Mouse (Mus musculus) C2C12 (cell line): ENCODE measurements around the gene Adamtsl5. TPM values are rescaled to one million over a fixed set of nuclear protein-coding genes. Genes with fewer than 3 reads are reported as not detected.

Experiments used
- H3K27me3 ChIP-seq: one replicate; pipeline ENCODE4 v1.6.1; 2011; ENCODE audit not compliant: control insufficient read depth, insufficient read depth, insufficient read length
- H3K36me3 ChIP-seq: one replicate; pipeline ENCODE4 v1.6.1; 2011; ENCODE audit not compliant: control insufficient read depth, insufficient read depth
- H3K4me3 ChIP-seq: one replicate; pipeline ENCODE4 v1.5.1; 2011; ENCODE audit warnings: mild to moderate bottlenecking, control low read depth; ENCODE audit not compliant: poor library complexity, insufficient read depth, severe bottlenecking
- H3K79me2 ChIP-seq: one replicate; pipeline ENCODE4 v1.6.1; 2011; ENCODE audit not compliant: control insufficient read depth, insufficient read depth
- H3K79me3 ChIP-seq: one replicate; pipeline ENCODE4 v1.6.1; 2011; ENCODE audit warnings: low read depth, control low read depth
- H3ac ChIP-seq: one replicate; pipeline ENCODE3; 2011; ENCODE audit warnings: low read depth; ENCODE audit not compliant: control insufficient read depth, insufficient read length
- CEBPB ChIP-seq: IDR thresholded peaks from one replicate; pipeline ENCODE4 v1.6.1; 2011; ENCODE audit warnings: low read depth, mild to moderate bottlenecking, control low read depth, moderate library complexity
- CTCF ChIP-seq: IDR thresholded peaks from one replicate; pipeline ENCODE4 v1.5.1; 2011; ENCODE audit not compliant: control insufficient read depth, insufficient read depth, insufficient read length
- FOSL1 ChIP-seq: IDR thresholded peaks from one replicate; pipeline ENCODE4 v1.8.0; 2011; ENCODE audit warnings: mild to moderate bottlenecking, low read length; ENCODE audit not compliant: poor library complexity, insufficient read depth, severe bottlenecking
- MAX ChIP-seq: IDR thresholded peaks from one replicate; pipeline ENCODE4 v1.6.1; 2011; ENCODE audit warnings: mild to moderate bottlenecking, control low read depth
- MYOD1 ChIP-seq: IDR thresholded peaks from one replicate; pipeline ENCODE4 v1.6.1; 2011; ENCODE audit warnings: low read depth; ENCODE audit not compliant: control insufficient read depth, insufficient read length
- MYOG ChIP-seq: IDR thresholded peaks from one replicate; pipeline ENCODE4 v1.6.1; 2011; ENCODE audit not compliant: control insufficient read depth, insufficient read length; ENCODE audit errors: extremely low read depth
- USF1 ChIP-seq: IDR thresholded peaks from one replicate; pipeline ENCODE4 v1.6.1; 2011; ENCODE audit warnings: low read depth, mild to moderate bottlenecking, control low read depth, moderate library complexity
- polyA plus RNA-seq: library from polyadenylated mRNA; unstranded; fragments of >200 nt; fragmentation: generic; extraction: Trizol; gene quantifications from one replicate; pipeline ENCODE4 v1.2.1, GENCODE M21; 2012; ENCODE audit warnings: missing spikeins

Adamtsl5 gene
- polyA plus RNA-seq, 1 experiment = 18.3 TPM

DNA sequence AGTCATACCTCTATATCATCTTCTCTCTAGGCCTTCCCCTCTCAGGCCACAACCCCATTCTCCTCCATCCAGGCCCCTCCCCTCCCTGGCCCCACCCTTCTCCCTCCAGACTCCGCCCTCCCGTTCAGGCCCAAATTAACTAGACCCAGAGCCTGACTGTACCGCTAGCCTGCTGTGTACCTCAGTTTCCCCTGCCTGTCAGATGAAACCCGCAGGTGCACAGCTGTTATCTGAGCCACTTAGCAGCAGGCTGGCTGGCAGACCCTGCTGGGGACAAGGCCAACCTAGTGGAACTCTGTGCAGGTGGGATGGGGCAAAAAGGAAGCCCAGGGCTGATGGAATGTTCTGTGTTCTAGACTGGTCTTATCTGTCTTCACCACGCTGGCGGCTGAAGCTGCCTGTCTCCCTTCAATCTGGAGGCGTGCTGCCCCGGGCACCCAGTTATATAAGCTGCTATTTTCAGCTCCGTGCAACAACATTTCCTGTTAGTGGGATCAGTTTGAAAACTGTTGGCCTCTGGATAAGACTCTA, 4.0 kb downstream of the Adamtsl5 start:
- Histone ChIP-seq H3ac (no peak overlapping the region), H3K27me3 (no peaks in the 10 kb centered on the region), H3K36me3 (no peaks in the 10 kb centered on the region), H3K79me2 (no peaks in the 10 kb centered on the region), H3K4me3 (no peak overlapping the region), H3K79me3 (no peaks in the 10 kb centered on the region)
- no peak for TF ChIP-seq CEBPB
- no peak for TF ChIP-seq CTCF
- TF ChIP-seq FOSL1 = no peak
- TF ChIP-seq MAX = no peak
- TF ChIP-seq MYOG = no peak
- no peak for TF ChIP-seq USF1
- TF ChIP-seq MYOD1 = no peak

DNA sequence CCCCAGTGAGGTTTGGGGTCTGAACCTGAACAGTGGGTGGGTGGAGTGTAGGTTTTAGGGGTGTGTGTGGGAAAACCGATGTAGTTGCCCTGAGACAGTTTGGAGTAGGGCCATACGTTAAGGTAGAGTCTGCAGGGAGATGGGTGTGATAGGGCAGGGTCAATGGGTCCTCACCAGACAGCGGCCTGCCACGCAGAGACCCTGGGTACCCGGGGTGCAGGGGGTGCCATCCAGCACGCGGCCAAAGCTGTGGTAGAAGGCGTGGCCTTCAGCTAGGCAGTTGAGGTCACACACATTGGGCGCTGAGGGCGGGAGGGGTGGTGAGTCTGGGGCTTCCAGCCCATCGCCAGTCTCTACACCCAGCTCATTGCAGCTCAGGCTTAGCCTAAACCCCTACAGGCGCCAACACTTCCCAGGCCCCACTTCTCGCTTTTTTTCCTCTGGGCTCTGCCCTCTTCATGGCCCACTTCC, 4.8 kb downstream of the Adamtsl5 start:
- no peaks in the 10 kb centered on the region for H3K79me2 ChIP-seq
- H3K79me3 ChIP-seq = no peaks in the 10 kb centered on the region
- no peaks in the 10 kb centered on the region for H3K36me3 ChIP-seq
- no peak overlapping the region for H3K4me3 ChIP-seq
- no peaks in the 10 kb centered on the region for H3K27me3 ChIP-seq
- no peak overlapping the region for H3ac ChIP-seq
- TF ChIP-seq MAX = no peak
- no peak for TF ChIP-seq FOSL1
- TF ChIP-seq MYOD1 = no peak
- TF ChIP-seq CTCF = no peak
- TF ChIP-seq CEBPB = no peak
- TF ChIP-seq MYOG = no peak
- no peak for TF ChIP-seq USF1

DNA sequence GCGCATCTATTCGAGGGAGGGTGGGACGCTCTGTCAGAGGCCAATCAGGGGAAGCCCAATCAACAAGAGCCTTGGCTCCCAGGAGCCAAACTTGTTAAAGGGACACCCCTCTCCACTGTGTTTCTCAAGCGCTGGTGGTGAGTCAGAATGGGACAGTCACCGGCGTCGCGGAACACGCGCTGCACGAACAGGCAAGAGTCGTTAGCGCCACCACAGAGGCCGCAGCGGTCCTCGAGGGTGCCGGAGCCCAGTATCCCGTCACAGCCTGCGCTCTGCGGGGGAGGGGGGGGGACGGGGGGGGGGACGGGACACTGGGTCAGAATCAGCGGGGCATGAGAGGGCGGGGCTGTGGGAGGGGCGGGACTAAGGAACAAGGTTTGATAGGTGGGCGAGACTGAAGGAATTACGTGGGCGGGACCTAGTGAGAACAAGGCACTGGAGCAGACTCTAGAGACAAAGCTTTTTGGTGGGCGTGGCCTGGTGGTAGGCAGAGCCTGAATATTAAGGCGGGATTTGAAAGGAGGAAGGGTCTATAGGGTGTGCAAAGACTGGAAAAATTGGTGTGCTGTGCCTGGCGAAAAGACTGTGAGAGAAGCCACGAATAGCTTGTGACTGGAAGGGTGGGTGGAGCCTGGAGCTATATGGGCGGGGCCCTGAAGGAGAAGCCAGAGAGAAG, 5.3 kb downstream of the Adamtsl5 start:
- no peak overlapping the region for H3ac ChIP-seq
- no peaks in the 10 kb centered on the region for H3K79me2 ChIP-seq
- TF ChIP-seq MAX = no peak
- no peak for TF ChIP-seq CEBPB
- no peak for TF ChIP-seq MYOG
- no peak for TF ChIP-seq CTCF
- no peak for TF ChIP-seq USF1
- no peak for TF ChIP-seq FOSL1
- TF ChIP-seq MYOD1 = no peak
- H3K4me3 ChIP-seq = no peak overlapping the region
- H3K36me3 ChIP-seq = no peaks in the 10 kb centered on the region
- no peaks in the 10 kb centered on the region for H3K27me3 ChIP-seq
- H3K79me3 ChIP-seq = no peaks in the 10 kb centered on the region

DNA sequence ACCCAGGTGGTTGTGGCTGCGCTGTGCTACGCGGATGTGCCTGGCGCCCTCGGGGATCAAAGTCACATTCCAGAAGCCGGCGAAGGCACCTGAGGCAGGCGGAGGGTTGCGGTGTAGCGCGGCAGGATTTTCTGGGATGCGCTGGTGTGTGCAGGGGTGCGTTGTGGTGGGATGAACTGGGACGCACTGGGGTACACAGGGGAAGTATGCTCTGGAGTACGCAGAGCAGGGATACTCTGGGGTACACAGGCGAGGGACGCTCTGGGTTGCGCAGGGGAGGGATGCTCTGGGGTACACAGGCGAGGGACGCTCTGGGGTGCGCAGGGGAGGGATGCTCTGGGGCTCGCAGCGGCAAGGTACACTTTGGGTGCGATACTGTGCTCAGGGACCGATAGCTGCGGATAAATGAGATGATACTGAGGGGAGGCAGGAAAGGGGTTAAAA, 5.9 kb downstream of the Adamtsl5 start:
- Histone ChIP-seq H3K27me3 (no peaks in the 10 kb centered on the region), H3ac (no peak overlapping the region), H3K79me2 (no peaks in the 10 kb centered on the region), H3K36me3 (no peaks in the 10 kb centered on the region), H3K4me3 (no peak overlapping the region), H3K79me3 (no peaks in the 10 kb centered on the region)
- TF ChIP-seq MYOD1 (no peak), MYOG (no peak), FOSL1 (no peak)

DNA sequence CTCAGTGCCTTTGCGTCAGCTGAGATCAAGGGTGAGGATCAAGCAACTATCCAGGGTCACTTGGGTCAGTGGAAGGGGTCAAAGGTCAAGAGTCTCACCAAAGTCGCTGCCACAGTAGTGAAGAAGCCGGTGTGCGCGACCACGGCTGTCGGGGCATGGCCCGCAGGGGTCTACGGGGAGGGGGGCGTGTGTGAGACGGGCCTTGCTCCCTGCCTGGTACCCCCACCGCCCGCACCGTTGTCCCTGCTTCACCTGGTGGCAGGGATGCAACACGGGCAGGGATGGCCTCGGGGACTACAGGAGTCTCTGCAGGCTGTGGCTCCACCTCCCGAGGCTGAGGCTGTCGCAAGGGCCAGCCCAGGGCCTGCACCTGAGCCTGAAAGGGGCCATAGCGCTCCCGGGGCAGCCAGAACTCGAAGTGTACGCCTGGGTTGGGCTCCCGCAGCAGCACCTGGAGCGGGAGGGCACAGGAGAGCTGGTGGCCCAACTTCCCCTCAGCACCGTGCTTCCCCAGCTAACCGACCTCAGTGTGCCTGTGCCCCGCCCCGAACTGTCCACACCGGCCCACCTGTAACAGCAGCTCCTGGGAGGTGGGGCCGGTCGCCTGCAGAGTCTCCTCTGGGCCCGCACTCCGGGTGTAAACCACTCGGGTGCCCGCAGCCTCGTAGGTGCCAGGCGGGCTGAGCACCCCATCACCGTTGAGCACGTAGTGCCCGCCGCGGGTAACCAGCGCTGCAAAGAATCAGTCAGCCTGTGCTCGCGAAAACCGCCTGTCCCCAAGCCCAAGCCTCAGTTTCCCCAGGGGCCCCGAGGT, 6.5 kb downstream of the Adamtsl5 start:
- no peaks in the 10 kb centered on the region for H3K79me2 ChIP-seq
- TF ChIP-seq MAX (no peak), CTCF (no peak), CEBPB (no peak), FOSL1 (no peak), MYOD1 (no peak), MYOG (no peak), USF1 (no peak)
- no peak overlapping the region for H3ac ChIP-seq
- H3K4me3 ChIP-seq = no peak overlapping the region
- no peaks in the 10 kb centered on the region for H3K79me3 ChIP-seq
- H3K36me3 ChIP-seq = no peaks in the 10 kb centered on the region
- H3K27me3 ChIP-seq = no peaks in the 10 kb centered on the region
